Mouse (Mus musculus): ENCODE measurements at regions not wholly inside any gene's neighbourhood (a gene's known extent, or its start where the extent isn't known, plus 50 kb on each side); places are given as distances from the start of the nearest gene placed in this dataset.
A peak's percentile ranks its signal among the peaks of the same experiment; 100 is the strongest.

DNA sequence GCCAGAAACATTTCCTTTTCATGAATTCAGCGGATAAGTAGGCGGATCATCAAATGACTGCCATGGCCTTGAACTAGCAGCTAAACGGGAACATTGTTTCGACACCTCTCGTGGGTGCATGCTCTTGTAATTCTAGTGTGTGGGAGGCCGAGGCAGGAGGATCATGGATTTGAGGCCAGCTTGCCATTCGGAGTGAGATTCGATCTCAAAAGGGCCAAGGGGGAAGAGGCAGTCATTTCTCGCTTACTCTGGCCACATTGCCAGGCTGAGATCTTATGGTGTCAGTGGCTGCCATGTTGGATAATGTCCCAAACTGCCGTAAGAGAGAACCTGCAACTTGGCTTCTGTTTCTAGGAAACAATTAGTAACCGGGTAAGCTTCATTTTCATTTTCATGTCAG lies 327.7 kb downstream of the Med13l start:
- DNase-seq (ENCODE audit: low spot score): no peak

DNA sequence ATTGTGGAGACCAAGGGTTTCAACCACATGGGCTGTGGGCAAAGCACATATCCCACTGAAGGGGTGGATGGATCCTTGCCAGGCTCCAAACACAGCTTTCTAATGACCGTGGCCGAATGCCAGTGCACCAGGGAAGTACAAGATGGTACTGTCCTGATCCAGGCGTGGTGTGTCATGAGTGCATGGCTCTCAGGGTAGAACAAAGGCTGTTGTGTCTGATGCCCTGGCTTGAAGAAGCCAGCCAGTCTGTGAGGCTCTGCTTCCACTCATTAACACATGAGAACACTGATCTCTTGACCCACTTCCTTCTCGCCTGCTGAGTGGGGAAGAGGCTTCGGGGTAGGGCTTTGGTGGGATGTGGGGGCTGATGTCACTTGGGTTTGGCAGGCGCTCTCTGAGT lies 330.7 kb downstream of the Med13l start:
- Histone ChIP-seq H3K4me1 (peaks cover 10% of the 10 kb centered on the region), H3K36me3 (no peaks in the 10 kb centered on the region), H3K27me3 (ENCODE audit: low read depth, poor library complexity, severe bottlenecking) (no peaks in the 10 kb centered on the region; the same call in 1 of the 2 replicates), H3K27ac (no peak overlapping the region), H3K4me3 (no peak overlapping the region), H3K9me3 (replicated peaks) (no peaks in the 10 kb centered on the region)
- 80% methylated on average over 6 of the region's 6 CpGs for WGBS
- DNase-seq (ENCODE audit: low spot score): no peak

More for the DNA sequence above, 327.7 kb downstream of the Med13l start:
- no peaks in the 10 kb centered on the region for H3K9me3 ChIP-seq (replicated peaks)
- 95% methylated on average over 11 of the region's 11 CpGs for WGBS
- H3K27ac ChIP-seq: no peak overlapping the region
- peaks cover 15% of the 10 kb centered on the region for H3K4me1 ChIP-seq
- H3K27me3 ChIP-seq (ENCODE audit: low read depth, poor library complexity, severe bottlenecking): peaks cover 10% of the 10 kb centered on the region; the same call in 1 of the 2 replicates
- H3K36me3 ChIP-seq: no peaks in the 10 kb centered on the region
- no peak overlapping the region for H3K4me3 ChIP-seq

DNA sequence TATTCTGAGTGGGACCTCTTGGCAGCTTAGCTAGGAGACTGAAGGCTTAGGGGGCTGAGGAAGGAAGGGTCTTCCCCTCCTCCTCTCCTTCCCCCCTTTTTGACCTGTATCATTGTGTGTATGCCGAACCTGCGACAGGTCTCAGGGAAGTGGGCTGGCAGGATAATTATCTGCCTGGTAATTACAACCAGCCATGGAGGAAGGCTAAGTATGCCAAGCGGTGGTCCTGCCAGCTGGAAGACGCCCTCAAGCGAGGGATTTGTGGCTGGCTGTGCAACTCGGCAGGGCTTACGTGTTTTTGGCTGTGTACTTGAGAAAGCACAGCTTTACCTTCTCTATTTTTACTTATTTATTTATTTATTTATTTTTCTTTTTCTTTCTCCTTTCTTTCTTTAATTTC lies 347.7 kb downstream of the Med13l start:
- 49% methylated on average over 7 of the region's 7 CpGs for WGBS

DNA sequence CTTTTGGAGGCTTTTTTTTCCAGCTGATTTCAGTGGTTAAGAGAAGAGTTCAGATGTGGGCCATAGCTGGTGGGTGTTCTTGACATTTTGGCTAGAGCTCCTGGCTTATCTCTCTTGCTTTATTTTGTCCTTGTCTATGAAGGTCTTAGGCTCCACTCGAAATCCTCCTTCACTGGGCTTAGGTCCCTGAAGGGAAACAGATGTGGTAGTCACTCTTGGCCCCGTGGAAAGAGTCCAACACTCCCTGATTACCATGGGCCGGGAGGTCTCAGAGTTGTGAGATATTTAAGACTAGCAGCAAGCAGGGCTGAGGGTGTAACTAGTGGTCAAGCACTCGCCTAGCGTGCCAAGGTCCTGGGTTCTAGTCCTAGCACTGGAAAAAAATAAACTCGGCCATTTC lies 349.3 kb downstream of the Med13l start:
- Histone ChIP-seq H3K36me3 (no peaks in the 10 kb centered on the region), H3K4me1 (peaks cover 20% of the 10 kb centered on the region), H3K4me3 (no peak overlapping the region), H3K27ac (no peak overlapping the region), H3K9me3 (replicated peaks) (no peaks in the 10 kb centered on the region), H3K27me3 (ENCODE audit: low read depth, poor library complexity, severe bottlenecking) (peaks cover 4% of the 10 kb centered on the region; the same call in 1 of the 2 replicates)
- no peak for DNase-seq (ENCODE audit: low spot score)
- WGBS: 83% methylated on average over 6 of the region's 6 CpGs

More for the DNA sequence above, 347.7 kb downstream of the Med13l start:
- H3K4me1 ChIP-seq: peaks cover 13% of the 10 kb centered on the region
- no peaks in the 10 kb centered on the region for H3K36me3 ChIP-seq
- DNase-seq (ENCODE audit: low spot score): no peak
- peak overlapping the region; percentile 59 for H3K27ac ChIP-seq
- H3K9me3 ChIP-seq (replicated peaks): peaks cover 2% of the 10 kb centered on the region; the same call in 1 of the 2 replicates
- no peak overlapping the region for H3K4me3 ChIP-seq
- no peaks in the 10 kb centered on the region for H3K27me3 ChIP-seq (ENCODE audit: low read depth, poor library complexity, severe bottlenecking)

DNA sequence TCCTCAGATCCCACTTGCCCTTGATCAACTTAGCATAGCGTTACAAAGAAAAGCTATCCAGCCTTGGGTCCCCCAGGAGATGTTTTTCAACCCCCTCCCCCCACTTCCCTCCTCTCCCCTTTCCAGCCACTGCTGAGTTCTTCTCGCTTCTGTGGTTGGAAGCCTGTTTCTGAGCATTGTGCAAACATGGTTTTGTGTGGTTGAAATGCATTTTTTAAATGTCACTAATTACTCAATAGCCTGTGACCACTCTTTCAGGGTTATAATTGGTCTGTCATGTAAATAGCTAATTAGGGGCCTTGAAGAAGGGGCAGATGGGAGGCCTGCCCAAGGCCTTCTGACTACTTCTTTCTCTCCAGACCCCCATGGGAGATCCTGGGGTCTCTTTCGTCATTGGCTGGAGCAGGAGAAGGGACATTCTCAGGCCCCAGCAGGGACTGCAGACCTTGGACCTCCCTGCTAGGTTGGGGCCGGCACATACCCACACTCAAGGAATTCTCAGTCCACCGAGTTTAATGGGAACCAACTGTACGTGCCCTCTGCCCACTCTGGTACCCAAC lies 353.8 kb downstream of the Med13l start:
- H3K27ac ChIP-seq: 0 out of 2 replicates have a peak overlapping the region, but pooled peaks have one; percentile 12
- no peak for DNase-seq (ENCODE audit: low spot score)
- peaks cover 4% of the 10 kb centered on the region for H3K27me3 ChIP-seq (ENCODE audit: low read depth, poor library complexity, severe bottlenecking)
- no peak overlapping the region for H3K4me3 ChIP-seq
- WGBS: 68% methylated on average over 6 of the region's 6 CpGs
- H3K4me1 ChIP-seq: peaks cover 19% of the 10 kb centered on the region
- H3K9me3 ChIP-seq (replicated peaks): no peaks in the 10 kb centered on the region
- H3K36me3 ChIP-seq: no peaks in the 10 kb centered on the region

DNA sequence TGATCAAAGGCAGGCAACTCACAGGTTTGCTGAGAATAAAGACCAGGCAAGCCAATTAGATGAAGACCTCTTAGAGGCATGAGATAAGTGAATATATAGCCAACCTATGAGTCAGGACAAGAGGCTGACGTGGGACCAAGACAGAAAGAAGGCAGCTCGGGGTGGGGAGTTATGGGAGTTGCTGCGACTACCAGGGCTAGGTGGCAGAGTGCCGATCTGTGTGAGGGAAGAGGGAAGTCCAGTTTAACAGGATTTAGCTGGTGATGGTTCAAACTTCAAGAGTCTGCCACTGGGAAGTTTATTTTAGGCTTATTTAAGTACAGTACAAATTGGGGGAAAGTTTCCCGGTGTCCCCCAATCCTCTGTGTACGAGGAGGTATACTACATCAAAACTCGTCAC lies 362.9 kb downstream of the Med13l start:
- Histone ChIP-seq H3K27me3 (ENCODE audit: low read depth, poor library complexity, severe bottlenecking) (peaks cover 71% of the 10 kb centered on the region), H3K27ac (no peak overlapping the region), H3K36me3 (no peaks in the 10 kb centered on the region), H3K9me3 (replicated peaks) (no peaks in the 10 kb centered on the region), H3K4me3 (no peak overlapping the region), H3K4me1 (peaks cover 19% of the 10 kb centered on the region)
- 91% methylated on average over 7 of the region's 7 CpGs for WGBS
- no peak for DNase-seq (ENCODE audit: low spot score)

DNA sequence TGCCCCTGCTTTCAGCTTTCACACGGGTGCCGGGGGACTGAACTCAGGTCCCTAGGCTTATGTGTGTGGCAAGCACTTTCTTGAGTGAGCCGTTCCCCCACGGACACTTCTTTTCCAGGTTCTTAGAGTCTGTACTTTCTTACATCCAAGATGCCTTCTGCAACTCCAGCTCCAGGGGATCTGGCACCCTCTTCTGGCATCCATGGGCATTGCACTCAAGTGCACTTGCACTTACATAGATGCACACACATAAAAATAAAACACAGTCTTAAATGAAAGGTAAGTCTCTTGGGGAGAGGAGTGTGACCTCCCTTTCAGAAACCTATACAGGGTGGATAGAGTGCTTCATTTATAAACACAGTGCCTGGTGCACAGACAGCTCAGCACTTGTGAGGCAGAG lies 368.6 kb downstream of the Med13l start:
- no peaks in the 10 kb centered on the region for H3K9me3 ChIP-seq (replicated peaks)
- no peak overlapping the region for H3K27ac ChIP-seq
- peaks cover 90% of the 10 kb centered on the region for H3K27me3 ChIP-seq (ENCODE audit: low read depth, poor library complexity, severe bottlenecking)
- peaks cover 23% of the 10 kb centered on the region for H3K4me1 ChIP-seq
- no peak overlapping the region for H3K4me3 ChIP-seq
- DNase-seq (ENCODE audit: low spot score): no peak
- 92% methylated on average over 4 of the region's 4 CpGs for WGBS
- no peaks in the 10 kb centered on the region for H3K36me3 ChIP-seq

DNA sequence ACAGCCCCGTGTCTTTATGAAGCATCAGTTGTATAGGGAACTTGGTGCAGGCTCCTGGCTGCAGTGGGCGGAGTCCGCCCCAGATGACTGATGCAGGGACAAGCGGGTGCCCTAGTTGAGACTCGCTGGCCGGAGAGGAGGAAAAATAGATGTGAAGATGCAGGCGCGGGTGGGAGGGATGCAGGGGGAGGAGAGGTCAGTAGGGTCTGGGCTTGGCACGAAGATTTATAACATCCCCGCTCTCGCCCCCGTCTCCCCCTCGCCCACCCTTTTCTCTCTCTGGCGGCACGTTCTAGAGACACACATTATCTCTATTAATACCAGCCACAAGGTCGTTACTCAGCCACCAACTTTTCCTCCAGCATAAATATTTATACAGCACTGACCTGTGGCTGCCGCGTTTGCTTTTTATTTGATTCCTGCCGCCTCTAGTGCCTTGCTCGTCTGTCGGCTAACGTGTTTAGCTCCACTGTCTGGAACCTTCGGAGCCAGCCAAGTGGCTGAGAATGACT lies 369.6 kb downstream of the Med13l start:
- Histone ChIP-seq H3K27ac (peak overlapping the region; percentile 65; the same call in 1 of the 2 replicates), H3K4me3 (peak overlapping the region; percentile 46), H3K4me1 (peaks cover 23% of the 10 kb centered on the region), H3K27me3 (ENCODE audit: low read depth, poor library complexity, severe bottlenecking) (peaks cover 91% of the 10 kb centered on the region), H3K9me3 (replicated peaks) (no peaks in the 10 kb centered on the region), H3K36me3 (no peaks in the 10 kb centered on the region)
- DNase-seq (ENCODE audit: low spot score): peak; percentile 65
- WGBS: 3% methylated on average over 23 of the region's 23 CpGs

DNA sequence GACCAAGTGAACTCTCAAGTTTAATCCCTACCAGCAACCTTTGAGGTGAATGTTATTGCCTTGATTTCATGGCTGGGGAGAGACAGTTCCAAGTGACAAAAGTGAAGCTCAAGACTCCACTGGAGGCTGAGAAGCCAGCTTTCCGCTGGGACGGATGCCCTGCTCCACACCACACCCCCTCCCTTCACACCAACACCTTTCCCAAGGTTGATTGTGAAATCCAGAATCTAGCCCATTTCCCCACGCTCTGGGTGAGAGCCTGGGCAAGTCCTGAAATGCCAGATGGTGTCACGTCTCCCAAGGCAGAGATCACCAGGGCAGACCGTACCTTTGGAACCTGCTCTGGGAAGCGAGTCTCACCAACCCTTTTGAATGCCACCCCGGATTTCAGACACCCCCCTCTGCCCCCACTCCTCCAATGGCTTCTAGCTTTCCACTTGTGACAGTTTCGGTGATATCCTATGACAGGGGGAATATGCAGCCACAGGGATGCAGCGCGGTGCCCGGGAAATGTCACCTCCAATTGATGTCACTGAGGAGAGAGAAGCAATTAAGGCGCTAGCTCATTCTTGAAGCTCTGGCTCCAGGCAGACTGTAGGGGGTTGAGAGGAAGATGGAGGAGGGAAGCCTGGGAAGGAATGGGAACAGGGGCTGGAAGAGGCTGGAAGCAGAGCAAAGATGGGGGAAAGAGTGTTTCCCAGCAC lies 379.0 kb downstream of the Med13l start:
- Histone ChIP-seq H3K4me1 (peaks cover 33% of the 10 kb centered on the region), H3K36me3 (no peaks in the 10 kb centered on the region), H3K27ac (no peak overlapping the region), H3K4me3 (no peak overlapping the region), H3K9me3 (replicated peaks) (no peaks in the 10 kb centered on the region), H3K27me3 (ENCODE audit: low read depth, poor library complexity, severe bottlenecking) (peaks cover 87% of the 10 kb centered on the region)
- no peak for DNase-seq (ENCODE audit: low spot score)
- 80% methylated on average over 12 of the region's 12 CpGs for WGBS

DNA sequence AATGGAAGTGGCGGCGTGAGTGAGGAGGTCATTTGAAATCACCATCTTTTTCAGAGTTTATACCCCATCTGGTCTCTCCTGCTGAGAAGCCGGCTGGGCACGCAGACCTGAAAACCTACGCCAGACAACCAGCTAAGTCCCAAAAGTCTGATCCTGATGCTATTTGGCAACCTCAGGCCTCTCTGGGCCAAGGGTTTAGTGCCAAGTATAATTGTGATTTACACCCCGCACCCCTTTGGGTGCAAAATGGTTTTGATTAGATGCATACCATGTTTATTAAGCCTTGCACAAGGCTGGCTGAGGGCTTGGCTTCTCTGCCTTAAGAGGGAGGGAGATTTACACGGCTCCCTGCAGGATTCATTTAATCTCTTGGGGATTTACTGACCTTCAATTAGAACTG lies 383.8 kb downstream of the Med13l start:
- WGBS: 12% methylated on average over 7 of the region's 7 CpGs
- no peaks in the 10 kb centered on the region for H3K9me3 ChIP-seq (replicated peaks)
- peak; percentile 63 for DNase-seq (ENCODE audit: low spot score)
- peaks cover 61% of the 10 kb centered on the region for H3K27me3 ChIP-seq (ENCODE audit: low read depth, poor library complexity, severe bottlenecking)
- H3K4me3 ChIP-seq: no peak overlapping the region
- peaks cover 59% of the 10 kb centered on the region for H3K4me1 ChIP-seq
- peak overlapping the region; percentile 65; the same call in 1 of the 2 replicates for H3K27ac ChIP-seq
- H3K36me3 ChIP-seq: no peaks in the 10 kb centered on the region

DNA sequence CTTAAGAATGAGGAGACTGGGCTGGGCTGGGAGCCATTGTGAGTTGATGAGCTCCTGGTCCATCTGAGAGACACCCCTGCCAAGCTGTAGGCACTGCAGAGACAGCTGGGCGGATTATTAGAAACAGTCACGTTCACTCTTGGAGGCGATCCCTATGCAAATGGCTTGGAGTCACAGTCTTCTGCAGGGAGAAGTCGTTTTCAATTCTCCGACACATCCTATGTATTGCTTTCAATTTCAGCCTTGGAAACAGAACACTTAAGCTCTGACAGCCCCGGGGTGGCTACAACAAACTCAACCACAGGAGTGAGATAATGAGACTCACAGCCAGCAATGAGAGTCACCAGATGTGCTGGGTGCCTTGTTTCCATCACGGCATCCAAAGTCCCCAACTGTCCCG lies 385.6 kb downstream of the Med13l start:
- no peak for DNase-seq (ENCODE audit: low spot score)
- WGBS: 19% methylated on average over 8 of the region's 8 CpGs
- Histone ChIP-seq H3K9me3 (replicated peaks) (no peaks in the 10 kb centered on the region), H3K27ac (peak overlapping the region; percentile 48), H3K4me1 (peaks cover 70% of the 10 kb centered on the region), H3K4me3 (no peak overlapping the region), H3K27me3 (ENCODE audit: low read depth, poor library complexity, severe bottlenecking) (peaks cover 49% of the 10 kb centered on the region), H3K36me3 (no peaks in the 10 kb centered on the region)

DNA sequence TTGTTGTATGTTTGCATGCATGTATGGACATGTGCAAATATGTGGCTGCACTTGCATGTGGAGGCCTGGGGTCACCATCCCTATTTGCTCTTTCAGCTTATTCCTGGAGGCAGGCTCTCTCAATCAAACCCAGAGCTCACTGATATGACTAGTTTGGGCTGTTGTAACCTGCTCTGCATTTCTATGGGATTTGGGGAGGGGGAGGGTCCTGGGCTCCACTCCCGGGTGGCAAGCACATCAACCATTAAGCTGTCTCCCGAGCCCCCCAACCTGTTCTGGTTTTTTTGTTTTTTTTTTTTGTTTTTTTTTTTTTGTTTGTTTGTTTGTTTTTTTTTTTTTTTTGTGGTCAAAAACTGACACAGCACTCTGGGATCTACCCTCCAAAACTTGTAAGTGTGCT lies 386.5 kb downstream of the Med13l start:
- 43% methylated on average over 2 of the region's 2 CpGs for WGBS
- peak overlapping the region; percentile 48 for H3K27ac ChIP-seq
- peaks cover 46% of the 10 kb centered on the region for H3K27me3 ChIP-seq (ENCODE audit: low read depth, poor library complexity, severe bottlenecking)
- DNase-seq (ENCODE audit: low spot score): peak; percentile 49
- no peak overlapping the region for H3K4me3 ChIP-seq
- no peaks in the 10 kb centered on the region for H3K36me3 ChIP-seq
- H3K4me1 ChIP-seq: peaks cover 72% of the 10 kb centered on the region
- H3K9me3 ChIP-seq (replicated peaks): no peaks in the 10 kb centered on the region

DNA sequence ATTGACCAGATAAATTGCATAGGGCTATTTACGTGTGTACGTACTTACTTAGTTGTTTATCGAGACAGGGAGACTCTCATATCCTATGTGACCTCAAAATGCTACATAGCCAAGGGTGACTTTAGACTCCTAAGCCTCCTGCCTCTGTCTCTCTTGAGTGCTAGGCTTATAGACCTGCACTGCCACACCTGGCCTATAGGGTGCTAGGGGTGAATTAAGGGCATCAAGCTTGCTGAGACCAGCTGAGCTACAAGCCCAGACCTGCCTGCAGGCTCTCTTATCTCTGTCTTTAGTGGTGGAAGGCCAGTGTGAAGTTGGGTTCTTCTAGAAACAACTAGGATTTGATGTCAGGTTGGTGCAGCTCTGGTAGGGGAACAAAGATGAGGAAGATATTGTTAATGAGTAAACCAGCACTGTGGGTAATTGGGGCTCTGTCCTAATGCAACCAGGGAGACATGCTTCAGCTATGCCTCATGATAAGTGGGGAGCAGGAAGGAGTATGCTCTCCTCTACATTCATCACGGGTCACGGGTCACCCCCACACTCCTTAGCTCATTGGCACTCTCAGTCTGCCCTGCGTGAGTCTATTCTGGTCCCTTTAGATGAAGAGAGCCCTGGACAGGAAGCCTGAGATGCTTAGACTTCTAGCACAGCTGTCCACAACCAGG lies 387.8 kb downstream of the Med13l start:
- Histone ChIP-seq H3K27me3 (ENCODE audit: low read depth, poor library complexity, severe bottlenecking) (peaks cover 43% of the 10 kb centered on the region), H3K9me3 (replicated peaks) (no peaks in the 10 kb centered on the region), H3K4me3 (no peak overlapping the region), H3K4me1 (peaks cover 72% of the 10 kb centered on the region), H3K27ac (peak overlapping the region; percentile 42), H3K36me3 (no peaks in the 10 kb centered on the region)
- DNase-seq (ENCODE audit: low spot score): no peak
- 89% methylated on average over 6 of the region's 6 CpGs for WGBS

All from limb, embryonic 10.5 days (tissue).